Mouse (Mus musculus) kidney, postnatal 25 days (tissue): Measurements from ENCODE around the gene Apba3.
"Not testable (repeated sequence)": the region's sequence is repeated elsewhere in the genome, so short reads cannot be mapped to it uniquely, and the experiment has no call there.

Source experiments
- DNase-seq, 2 experiments: peaks; one replicate each; pipeline ENCODE4 v3.0.0; 2021; ENCODE audit warnings: mixed read lengths in 2 of 2

Gene Apba3

DNA sequence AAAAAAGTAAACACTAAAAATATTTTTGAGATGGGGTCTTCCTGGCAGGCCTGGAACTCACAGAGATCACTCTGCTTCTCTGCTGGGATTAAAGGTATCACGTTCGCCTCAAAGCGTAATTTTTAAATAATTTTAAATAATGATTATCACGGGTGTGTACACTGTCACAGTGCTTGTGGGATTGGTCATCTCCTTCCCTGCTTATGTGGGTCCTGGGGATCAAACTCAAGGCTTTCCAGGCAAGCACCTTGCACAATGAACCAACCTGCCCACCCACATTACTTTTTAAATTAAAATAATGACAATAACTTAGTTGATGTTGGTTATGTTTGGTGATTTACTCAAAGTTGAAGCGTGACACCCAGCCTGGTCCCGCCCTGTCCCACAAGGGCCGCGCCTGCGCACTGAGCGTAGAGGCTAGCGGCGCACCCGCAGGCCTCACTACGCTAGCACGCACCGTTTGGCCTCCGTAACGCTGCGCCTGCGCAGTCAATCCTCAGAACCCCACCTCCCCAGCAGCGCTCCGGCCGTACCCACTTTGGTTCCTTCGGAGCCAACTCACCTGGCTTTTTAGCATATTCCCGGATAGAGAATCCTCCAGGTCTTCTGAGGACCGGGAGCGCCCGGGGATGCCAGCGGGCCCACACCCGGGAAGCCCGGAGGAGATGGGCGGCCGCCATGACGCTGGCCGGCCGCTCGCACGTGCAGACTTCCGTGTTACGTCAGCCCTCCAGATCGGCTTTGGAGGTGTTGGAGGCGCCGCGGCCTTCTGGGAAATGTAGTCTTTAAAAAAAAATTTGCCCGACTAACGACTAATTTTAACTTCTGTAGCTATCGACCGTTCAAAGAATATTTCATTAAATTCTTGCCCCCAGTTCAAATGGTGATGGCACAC is at the start of gene Apba3, which contains the start of gene Mrpl54:
TSS of gene Apba3 (plus strand) at position 750 of the 895 bp plus-strand sequence.
TSS of gene Mrpl54 (minus strand) at position 724 of the 895 bp plus-strand sequence.
- peak; percentile 97 to 98 for DNase-seq

DNA sequence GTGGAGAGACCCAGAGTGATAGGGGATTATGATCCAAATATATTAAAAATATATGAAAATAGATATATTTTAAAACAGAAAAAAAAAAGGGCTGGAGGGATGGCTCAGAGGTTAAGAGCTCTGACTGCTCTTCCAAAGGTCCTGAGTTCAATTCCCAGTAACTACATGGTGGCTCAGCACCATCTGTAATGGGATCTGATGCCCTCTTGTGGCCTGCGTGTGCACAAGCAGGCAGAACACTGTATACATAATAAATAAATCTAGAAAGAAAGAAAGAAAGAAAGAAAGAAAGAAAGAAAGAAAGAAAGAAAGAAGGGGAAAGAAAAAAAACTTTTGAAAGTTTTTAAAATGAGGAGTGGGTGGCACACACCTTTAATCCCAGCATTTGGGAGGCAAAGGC is 49.5 kb upstream of the Apba3 start:
- peak in 1 of 2 experiments; percentile 19 for DNase-seq

DNA sequence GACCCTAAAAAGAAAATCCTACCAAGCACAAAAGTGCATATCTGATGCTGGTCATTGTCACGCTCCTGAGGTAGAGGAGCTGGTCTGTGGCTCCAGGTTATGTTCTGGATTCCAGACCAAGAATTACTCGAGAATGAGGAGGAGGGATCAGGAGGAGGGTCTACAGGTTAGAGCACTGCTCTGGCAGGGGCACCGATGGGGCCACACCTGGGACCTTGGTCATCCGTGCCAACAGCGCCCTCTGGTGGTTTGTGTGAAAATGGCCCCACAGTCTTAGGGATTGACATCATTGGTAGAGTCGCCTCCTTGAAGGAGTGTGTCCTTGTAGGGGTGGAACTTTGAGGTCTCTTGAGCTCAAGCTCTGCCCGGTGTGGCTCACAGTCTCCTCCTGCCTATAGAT is 48.8 kb upstream of the Apba3 start:
- DNase-seq: peak; percentile 77 to 83

DNA sequence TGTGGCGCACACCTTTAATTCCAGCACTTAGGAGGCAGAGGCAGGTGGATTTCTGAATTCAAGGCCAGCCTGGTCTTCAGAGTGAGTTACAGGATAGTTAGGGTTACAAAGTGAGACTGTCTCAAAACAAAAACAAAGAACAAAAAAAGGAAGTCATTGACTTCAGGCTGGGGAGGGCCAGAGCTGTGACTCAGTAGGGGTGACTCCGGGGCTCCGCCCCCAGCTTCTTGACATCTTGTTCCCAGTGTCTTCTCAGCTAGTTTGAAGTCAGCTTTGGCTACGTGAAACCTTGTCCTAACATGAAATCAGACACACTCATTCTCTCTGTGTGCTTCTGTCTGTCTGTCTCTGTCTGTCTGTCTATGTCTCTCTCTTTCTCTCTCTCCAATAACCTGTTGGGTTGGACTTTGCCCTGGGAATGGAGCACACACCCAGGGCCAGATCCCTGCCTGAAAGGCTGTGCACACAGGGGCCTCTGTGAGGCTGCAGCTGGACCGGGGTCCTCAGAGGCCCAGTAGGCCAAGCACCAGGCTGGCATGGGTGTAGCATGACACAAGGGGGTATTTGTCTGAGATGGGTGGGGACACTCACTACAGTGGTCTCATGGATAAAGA is 45.3 kb upstream of the Apba3 start:
- no peak for DNase-seq

DNA sequence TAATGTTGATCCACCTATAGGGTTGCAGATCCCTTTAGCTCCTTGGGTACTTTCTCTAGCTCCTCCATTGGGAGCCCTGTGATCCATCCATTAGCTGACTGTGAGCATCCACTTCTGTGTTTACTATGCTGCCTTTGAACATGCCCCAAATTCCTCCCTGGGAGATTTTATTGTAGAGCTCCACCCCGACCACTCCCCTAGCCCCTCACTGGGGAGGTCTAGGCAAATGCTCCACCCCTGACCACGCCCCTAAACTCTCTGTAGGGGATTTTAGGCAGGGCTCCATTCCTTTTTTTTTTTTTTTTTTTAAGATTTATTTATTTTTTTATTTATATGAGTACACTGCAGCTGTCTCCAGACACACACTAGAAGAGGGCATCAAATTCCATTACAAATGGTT is 43.0 kb upstream of the Apba3 start:
- DNase-seq: not testable (repeated sequence)

DNA sequence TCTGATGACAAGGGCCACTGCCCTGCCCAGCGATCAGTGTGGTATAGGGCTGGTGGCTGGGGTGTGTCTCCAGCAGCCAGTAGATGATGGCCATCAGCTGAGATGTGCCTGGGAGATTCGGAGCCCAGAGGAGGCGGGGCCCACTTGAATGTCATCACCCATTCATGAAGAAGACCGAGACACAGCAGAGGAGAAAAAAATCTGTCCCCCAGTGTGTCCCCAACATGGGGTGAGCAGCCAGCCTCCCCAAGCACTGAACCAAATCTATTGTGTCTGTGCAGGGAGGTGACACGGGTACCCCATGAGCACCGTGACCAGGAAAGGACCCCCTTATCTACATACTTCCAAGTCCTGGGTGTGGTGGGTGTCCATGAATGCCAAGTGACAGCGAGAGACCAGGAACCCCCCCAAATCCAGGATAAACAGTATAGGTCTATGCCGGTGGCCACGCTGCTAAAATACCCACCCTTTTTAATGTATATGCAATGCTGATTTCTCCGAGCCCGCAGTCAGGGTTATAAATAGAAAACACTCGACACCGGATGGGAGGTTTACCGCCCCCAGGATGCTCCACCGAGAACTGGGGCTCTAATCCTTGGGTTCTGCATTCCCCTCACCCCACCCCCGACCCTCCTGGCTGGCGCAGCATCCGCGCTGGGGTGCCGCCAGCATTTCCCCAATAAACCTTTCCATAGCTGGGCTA is 36.9 kb upstream of the Apba3 start:
- DNase-seq: no peak

DNA sequence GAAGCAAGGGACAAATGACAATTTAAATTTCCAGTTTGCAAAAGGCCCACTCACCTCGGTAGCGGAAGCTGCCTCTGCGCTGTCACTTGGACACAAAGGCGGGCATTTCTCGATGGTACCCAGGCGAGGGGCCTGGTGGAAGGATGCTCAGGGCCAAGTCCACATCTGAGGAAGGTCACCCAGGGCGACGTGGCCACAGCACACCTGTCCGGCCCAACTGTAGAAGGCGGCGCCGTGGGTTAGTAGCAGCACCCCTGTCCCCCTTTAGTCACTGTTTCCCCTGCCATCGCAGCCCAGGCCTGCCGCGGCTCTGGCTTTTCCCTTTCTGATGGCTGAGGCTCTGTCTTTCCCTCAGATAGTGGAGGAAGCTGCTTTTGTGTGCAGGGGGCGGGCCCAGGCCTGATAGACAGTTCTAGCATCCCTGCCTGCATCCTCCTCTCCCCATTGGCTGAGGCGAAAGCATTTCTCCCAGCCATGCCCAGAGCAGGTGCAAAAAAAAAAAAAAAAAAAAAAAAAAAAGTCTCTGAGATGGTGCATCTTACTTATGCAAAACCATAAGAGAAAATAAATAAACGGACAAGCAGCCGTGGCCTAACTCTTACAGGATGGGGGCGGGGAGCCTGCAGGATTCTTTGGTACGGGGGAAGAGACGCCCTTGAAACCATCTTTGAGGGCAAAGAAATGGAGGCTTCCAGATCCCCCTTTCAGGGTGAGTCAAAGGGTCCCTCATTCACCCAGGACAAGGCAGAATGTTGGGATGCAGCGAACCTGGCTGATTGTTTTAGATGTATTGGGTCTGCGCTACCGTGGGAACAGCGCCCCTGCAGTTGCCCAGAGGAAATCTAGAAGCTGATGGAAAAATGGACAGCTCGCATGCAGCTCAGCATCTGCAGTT is 36.1 kb upstream of the Apba3 start, which contains the start of gene Atcay:
TSS of gene Atcay (minus strand) at position 396 of the 895 bp plus-strand sequence.
- DNase-seq: peak in 1 of 2 experiments; percentile 17

DNA sequence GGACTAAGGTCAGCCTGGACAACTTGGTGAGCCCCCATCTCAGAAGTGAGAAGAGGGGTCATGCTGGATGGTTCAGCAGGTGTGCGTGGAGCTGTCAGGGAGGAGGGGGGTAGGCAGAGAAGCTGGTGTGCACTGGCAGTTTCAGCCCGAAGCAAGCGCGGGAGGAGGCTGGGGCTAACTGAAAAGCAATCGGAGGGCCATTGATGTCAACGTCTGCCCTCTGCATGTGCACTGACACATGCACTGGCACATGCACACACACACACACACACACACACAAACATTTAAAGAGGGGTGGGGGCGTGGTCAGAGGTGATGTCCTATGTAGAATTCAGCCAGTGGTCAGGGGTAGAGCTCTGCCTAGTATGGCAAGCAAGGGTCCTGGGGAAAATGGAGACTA is 35.3 kb upstream of the Apba3 start:
- no peak for DNase-seq

DNA sequence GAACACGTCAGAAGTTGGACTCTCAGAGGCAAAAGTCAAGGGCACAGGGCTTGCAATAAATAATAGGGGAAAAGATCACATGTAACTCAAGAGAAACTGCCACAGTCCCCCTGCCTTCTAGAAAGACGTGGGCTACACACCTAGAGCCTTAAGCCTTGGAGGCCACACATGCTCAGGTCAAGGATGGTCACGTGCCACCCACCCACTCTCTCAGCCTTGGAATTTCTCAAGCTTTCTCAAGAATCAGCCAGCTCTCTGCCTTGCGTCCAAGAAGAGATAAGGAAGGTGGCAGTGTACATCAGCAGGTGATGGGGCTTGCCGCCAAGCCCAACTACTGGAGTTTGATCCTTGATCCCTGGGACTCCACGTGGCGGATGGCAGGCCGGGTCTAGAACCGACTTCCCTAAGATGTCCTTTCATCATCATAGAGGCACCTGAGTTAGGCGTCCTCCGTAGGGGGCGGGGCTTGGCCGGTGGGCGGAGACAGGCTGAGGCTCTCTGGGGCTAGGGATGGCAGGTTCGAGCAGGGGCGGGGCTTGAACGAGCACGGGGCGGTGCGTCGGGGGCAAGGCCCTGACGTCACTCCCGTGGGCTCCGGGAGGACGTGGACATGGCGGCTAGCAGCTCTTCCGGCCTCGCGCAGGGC is 34.1 kb upstream of the Apba3 start, which contains the start of gene Zfr2:
TSS of gene Zfr2 (plus strand) at position 576 of the 646 bp plus-strand sequence.
- DNase-seq: peak; percentile 94 to 95

DNA sequence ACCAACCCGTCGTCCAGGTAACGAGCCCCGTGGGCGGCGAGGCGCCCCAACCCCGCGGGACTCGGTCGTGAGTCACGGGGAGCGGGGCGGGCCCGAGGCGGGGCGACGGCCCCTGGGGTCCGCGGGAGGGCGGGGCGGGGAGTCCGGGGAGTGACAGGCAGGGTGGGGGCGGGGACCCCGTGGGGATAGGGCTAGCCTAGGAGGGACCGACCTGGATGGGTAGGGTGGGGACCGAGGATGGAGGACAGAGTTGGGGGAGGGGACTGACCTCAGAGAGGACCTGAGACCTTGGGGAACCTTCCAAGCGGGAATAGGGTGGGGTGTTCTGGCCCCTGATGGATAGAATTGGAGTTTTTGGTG is 33.6 kb upstream of the Apba3 start:
- no peak for DNase-seq

DNA sequence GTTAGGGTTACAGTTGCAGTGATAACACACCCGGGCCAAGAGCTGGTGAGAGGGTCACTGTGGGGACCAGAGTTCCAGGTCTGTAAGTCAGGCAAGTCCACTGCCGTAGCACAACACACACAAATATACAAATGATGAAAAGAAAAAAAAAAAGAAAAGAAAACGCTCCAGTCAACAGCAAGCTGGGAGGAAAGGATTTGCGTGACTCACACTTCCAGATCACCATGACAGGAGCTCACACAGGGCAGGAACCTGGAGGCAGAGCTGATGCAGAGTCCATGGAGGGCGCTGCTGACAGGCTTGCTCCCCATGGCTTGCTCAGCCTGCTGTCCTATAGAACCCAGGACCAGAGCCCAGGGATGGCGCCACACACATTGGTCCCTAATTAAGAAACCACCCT is 32.6 kb upstream of the Apba3 start:
- DNase-seq: no peak

DNA sequence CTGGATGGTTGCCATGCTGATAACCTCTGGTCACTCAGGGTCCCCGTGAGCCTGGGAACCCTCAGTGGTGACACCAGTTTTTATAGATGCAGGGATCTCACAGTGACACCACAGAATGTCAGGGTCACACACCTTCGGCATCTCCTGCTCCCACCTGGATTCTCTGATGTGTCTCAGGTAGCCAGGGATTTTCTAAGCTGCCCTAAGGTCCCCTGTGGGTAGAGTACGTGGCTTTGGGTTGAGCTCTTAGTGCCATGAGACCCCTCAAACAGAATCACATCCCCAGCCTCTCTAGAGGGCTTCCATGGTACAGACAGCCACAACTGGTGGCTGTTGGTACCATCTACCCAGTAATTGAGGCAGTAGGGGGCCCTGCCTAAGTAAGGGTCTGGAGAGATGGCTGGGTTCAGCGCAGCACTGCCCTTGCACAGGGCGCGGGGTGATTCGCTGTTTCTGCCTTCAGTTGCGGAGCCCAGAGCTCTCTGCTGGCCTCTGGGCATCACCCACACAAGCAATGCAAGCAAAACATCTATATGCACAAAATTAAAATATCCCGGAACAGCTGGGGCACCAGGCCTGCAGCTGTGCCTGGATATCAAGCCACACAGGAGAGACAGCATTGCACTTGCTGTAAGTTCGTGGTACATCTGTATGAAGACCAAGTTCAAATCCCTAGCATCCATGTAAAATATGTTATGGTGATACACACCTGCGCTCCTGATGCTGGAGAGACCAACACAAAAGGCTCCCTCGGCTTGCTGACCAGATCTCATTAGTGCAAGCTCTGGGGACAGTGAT is 30.1 kb upstream of the Apba3 start:
- no peak for DNase-seq

DNA sequence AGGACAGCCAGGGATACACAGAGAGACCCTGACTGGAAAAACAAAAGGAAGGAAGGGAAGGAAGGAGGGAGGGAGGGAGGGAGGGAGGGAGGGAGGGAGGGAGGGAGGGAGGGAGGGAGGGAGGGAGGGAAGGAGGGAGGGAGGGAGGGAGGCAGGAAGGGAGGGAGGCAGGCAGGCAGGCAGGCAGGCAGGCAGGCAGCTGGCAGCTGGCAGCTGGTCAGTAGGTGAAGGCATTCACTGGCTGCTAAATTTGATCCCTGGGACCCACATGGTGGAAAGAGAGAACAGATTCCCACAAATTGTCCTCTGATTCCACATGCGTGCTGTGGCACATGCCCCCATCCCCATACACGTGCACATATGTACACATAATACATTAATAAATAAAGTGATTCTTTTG is 28.1 kb upstream of the Apba3 start:
- no peak for DNase-seq

DNA sequence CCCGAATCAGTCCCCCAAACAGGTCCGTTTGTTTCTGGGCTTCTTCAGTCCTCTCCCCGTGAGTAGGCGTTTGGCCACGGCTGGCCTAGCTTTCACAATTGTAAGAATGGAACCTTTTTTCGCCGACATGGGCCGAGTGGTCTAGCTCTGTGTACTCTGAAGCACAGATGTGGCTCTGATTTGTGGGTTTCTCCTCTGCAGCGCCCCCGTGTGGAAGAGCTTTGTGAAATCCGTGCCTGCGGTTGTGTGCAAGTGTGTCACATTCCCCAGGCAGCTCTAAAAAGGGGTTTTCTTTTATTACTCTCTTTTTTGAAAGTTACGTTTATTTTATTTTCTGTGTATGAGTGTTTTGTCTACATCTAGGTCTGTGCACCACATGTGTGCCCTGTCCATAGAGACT is 25.9 kb upstream of the Apba3 start:
- peak in 1 of 2 experiments; percentile 65 for DNase-seq

DNA sequence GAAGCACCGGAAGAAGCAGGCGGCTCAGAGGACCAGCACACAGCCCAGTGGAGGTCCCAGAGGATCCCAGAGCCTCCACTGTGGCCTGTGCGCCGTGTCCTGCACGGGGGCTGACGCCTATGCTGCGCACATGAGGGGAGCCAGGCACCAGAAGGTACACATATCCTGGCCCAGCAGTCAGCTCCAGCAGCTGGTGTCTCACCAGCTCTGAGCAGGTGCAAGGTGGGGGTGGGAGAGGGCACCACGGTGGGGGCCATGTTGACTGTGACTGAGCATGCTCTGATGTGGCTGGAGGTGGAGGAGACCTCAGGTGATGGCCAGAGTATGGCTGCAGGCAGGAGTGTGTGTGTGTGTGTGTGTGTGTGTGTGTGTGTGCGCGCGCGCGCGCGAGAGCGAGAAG is 24.7 kb upstream of the Apba3 start:
- no peak for DNase-seq

DNA sequence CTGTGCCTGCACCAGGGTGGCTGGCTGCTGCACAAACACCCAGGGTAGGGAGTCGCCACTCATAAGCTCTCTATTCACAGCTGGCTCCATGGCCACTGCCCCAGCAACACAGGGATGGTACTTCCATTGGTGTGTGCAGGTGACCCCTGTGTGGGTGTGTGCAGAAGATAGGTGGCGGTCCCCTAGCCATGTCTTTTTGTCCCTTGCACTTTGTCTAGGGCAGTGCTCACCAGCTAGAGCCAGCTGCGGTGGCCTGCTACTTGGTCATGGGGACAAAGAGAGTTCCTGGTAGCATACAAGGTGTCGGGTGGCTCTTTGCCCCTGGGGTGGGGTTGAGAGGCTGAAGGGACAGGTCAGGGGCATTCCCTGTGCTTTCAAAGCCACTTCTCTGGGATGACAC is 22.6 kb upstream of the Apba3 start:
- DNase-seq: no peak

DNA sequence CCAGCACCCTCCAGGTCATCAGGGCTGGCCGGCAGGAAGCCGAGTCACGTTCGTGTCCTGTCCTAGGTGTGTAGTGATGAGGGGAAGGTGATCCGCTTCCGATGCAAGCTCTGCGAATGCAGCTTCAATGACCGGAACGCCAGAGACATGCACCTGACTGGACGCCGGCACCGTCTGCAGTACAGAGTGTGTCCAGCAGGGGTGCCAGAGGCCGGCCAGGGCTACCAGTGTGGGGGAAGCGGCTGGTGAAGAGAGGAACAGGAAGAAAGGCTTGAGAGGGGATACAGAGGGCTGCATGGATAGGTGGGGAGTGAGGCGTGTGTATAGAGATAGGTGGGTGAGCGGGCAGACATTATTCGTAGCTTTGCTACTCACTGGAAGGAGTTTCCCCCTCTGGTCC is 22.2 kb upstream of the Apba3 start:
- peak; percentile 79 to 84 for DNase-seq

DNA sequence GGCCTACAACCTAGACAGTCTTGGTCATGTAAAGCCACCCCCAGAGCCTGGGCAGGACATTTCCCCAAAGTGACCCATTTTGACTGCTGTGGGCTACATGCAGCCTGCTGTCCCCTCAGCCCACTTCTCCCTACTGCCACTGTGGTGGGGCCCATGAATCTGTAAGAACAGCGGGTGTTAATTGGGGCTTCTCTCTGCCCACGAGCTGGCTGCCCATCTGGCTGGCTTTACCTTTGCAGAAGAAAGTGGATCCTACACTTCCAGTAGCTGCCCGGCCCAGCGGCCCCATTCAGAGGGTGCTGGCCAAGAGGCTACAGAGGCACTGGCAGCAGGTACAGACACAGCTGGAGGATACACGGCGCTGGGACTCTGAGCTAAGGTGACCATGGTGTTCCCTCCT is 21.6 kb upstream of the Apba3 start:
- DNase-seq: no peak

DNA sequence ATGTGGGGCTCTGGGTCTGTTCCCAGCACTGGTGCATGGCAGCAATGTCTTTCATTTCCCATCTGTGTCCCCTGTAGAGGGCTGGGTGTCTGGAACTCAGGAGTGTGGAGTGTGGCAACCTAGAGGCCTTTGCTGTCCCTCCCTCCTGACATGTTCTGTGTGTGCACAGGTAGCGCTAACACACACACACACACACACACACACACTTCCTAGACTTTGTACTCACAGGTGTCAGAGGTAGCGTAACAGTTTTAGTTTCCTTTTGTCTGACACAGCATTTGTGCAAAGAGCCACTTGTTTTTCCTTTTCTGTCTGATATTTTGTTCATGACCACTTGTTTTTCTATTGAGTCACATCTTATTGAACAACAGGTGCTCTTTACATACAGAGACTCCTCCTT is 19.0 kb upstream of the Apba3 start:
- no peak for DNase-seq

DNA sequence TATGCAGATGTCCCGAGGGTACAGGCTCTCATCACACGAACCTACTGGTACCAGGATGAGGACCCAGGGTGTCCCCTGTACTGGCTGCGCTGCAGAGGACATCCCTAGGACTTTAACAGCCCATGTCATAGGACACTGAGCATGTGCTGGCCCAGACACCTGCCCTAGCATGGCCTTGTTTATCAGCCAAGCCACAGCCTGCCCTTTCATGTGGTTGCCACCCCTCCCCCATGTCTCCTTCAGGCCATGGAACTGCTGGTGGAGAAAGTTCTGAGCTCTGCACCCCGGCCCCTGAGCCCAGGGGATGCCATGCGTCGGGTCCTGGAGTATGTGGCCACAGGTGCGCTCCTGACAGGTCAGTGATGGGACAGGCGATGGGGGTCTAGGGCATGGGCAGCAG is 17.3 kb upstream of the Apba3 start:
- peak in 1 of 2 experiments; percentile 25 for DNase-seq
